Mouse (Mus musculus) CH12F3 (cell line): Measurements from ENCODE around the gene Hells.

Source experiments
- in situ Hi-C: fragments of 300-500 bp; cut with MboI; formaldehyde crosslinking; loops from 2 replicates; pipeline ENCODE4 v1.14.3; 2020; ENCODE audit warnings: low sequenced_read_pairs

The Hells gene

GRCm38 (mm10) chr19:39006715-39007114 lies 76.0 kb downstream of the Hells start, which contains the start of gene Cyp2c55:
Cyp2c55 (plus strand) TSS chr19:39007019.
- in situ Hi-C loops, result no loop called here
